Mouse (Mus musculus) ES-Bruce4 (cell line): ENCODE data around the gene Aplf. TPM values are rescaled to one million over a fixed set of nuclear protein-coding genes. Genes with fewer than 3 reads are reported as not detected.

ENCODE experiments used
- H3K27ac ChIP-seq: 2 replicates; pipeline ENCODE4 v1.5.1; 2012; ENCODE audit warnings: low read length, inconsistent platforms; ENCODE audit not compliant: insufficient read depth
- H3K27me3 ChIP-seq: 2 replicates; pipeline ENCODE4 v1.6.1; 2012; ENCODE audit warnings: mild to moderate bottlenecking, low read length, inconsistent platforms; ENCODE audit not compliant: control insufficient read depth, poor library complexity, insufficient read depth, severe bottlenecking
- H3K36me3 ChIP-seq: 2 replicates; pipeline ENCODE4 v1.6.1; 2012; ENCODE audit warnings: inconsistent platforms, mild to moderate bottlenecking, low read length, moderate library complexity; ENCODE audit not compliant: control insufficient read depth, poor library complexity, insufficient read depth, severe bottlenecking
- H3K4me1 ChIP-seq: one replicate; pipeline ENCODE4 v1.8.1; 2011; ENCODE audit warnings: low read length; ENCODE audit not compliant: control insufficient read depth, insufficient read depth
- H3K4me3 ChIP-seq: 2 replicates; pipeline ENCODE4 v1.5.1; 2011; ENCODE audit warnings: low read depth, mild to moderate bottlenecking, low read length
- H3K9ac ChIP-seq: 2 replicates; pipeline ENCODE4 v1.6.1; 2012; ENCODE audit warnings: low read depth, mild to moderate bottlenecking, inconsistent platforms; ENCODE audit not compliant: poor library complexity, severe bottlenecking
- H3K9me3 ChIP-seq: replicated peaks from 2 replicates; pipeline ENCODE4 v1.6.1; 2012; ENCODE audit warnings: mild to moderate bottlenecking, low read length, inconsistent platforms; ENCODE audit not compliant: control insufficient read depth, poor library complexity, insufficient read depth, severe bottlenecking
- CTCF ChIP-seq: IDR thresholded peaks from one replicate; pipeline ENCODE4 v1.8.1; 2011; ENCODE audit warnings: low read depth, low read length
- EP300 ChIP-seq: IDR thresholded peaks from 2 replicates; pipeline ENCODE4 v1.6.1; 2011; ENCODE audit warnings: low read depth, low read length; ENCODE audit not compliant: insufficient read depth
- POLR2A ChIP-seq: IDR thresholded peaks from one replicate; pipeline ENCODE4 v1.8.1; 2011; ENCODE audit warnings: low read length; ENCODE audit not compliant: insufficient read depth
- polyA plus RNA-seq: library from polyadenylated mRNA; stranded (reverse); fragments of >200 nt; gene quantifications from 2 replicates; pipeline ENCODE4 v1.2.4, GENCODE M21; 2011; ENCODE audit warnings: low read depth; ENCODE audit not compliant: missing spikeins, insufficient read depth, insufficient read length

Gene Aplf
- polyA plus RNA-seq, 1 experiment, result 8.5 TPM

GRCm38 (mm10) chr6:87621281-87621680 lies 50.7 kb downstream of the Aplf start:
- Histone ChIP-seq H3K27me3 (no peaks in the 10 kb centered on the region), H3K9ac (no peak overlapping the region), H3K4me3 (no peak overlapping the region), H3K4me1 (no peaks in the 10 kb centered on the region), H3K9me3 (no peaks in the 10 kb centered on the region), H3K36me3 (no peaks in the 10 kb centered on the region), H3K27ac (no peak overlapping the region)
- TF ChIP-seq EP300 (no peak), POLR2A (no peak), CTCF (no peak)

- Histone ChIP-seq H3K4me3 (no peak overlapping the region), H3K36me3 (no peaks in the 10 kb centered on the region), H3K27me3 (no peaks in the 10 kb centered on the region), H3K4me1 (no peaks in the 10 kb centered on the region), H3K9ac (no peak overlapping the region), H3K9me3 (no peaks in the 10 kb centered on the region), H3K27ac (no peak overlapping the region)
- TF ChIP-seq POLR2A, result no peak
- TF ChIP-seq CTCF, result no peak
- TF ChIP-seq EP300, result no peak
These were observed 54.0 kb downstream of the Aplf start for GRCm38 (mm10) chr6:87618021-87618420.

- no peaks in the 10 kb centered on the region for H3K27me3 ChIP-seq
- H3K9ac ChIP-seq, result no peak overlapping the region
- no peaks in the 10 kb centered on the region for H3K4me1 ChIP-seq
- H3K9me3 ChIP-seq, result no peaks in the 10 kb centered on the region
- H3K27ac ChIP-seq, result no peak overlapping the region
- H3K4me3 ChIP-seq, result no peak overlapping the region
- TF ChIP-seq POLR2A (no peak), EP300 (no peak), CTCF (no peak)
- H3K36me3 ChIP-seq, result no peaks in the 10 kb centered on the region
These were observed 56.3 kb downstream of the Aplf start for GRCm38 (mm10) chr6:87615696-87616083.

GRCm38 (mm10) chr6:87614794-87615695 lies 56.9 kb downstream of the Aplf start:
- Histone ChIP-seq H3K9me3 (no peaks in the 10 kb centered on the region), H3K4me1 (no peaks in the 10 kb centered on the region), H3K9ac (no peak overlapping the region), H3K4me3 (no peak overlapping the region), H3K27me3 (no peaks in the 10 kb centered on the region), H3K36me3 (no peaks in the 10 kb centered on the region), H3K27ac (no peak overlapping the region)
- peak; percentile 61 for TF ChIP-seq CTCF
- TF ChIP-seq POLR2A, result no peak

GRCm38 (mm10) chr6:87599825-87600224 lies 72.2 kb downstream of the Aplf start:
- Histone ChIP-seq H3K36me3 (no peaks in the 10 kb centered on the region), H3K9ac (no peak overlapping the region), H3K27ac (no peak overlapping the region), H3K9me3 (no peaks in the 10 kb centered on the region), H3K27me3 (no peaks in the 10 kb centered on the region), H3K4me3 (no peak overlapping the region), H3K4me1 (no peaks in the 10 kb centered on the region)
- TF ChIP-seq CTCF (no peak), EP300 (no peak), POLR2A (no peak)

- no peaks in the 10 kb centered on the region for H3K36me3 ChIP-seq
- H3K9ac ChIP-seq, result no peak overlapping the region
- no peaks in the 10 kb centered on the region for H3K9me3 ChIP-seq
- no peak overlapping the region for H3K27ac ChIP-seq
- H3K4me1 ChIP-seq, result no peaks in the 10 kb centered on the region
- TF ChIP-seq CTCF, result no peak
- no peak for TF ChIP-seq POLR2A
- no peak for TF ChIP-seq EP300
- H3K27me3 ChIP-seq, result no peaks in the 10 kb centered on the region
- no peak overlapping the region for H3K4me3 ChIP-seq
These were observed 74.7 kb downstream of the Aplf start for GRCm38 (mm10) chr6:87597116-87597833.
